Mouse (Mus musculus): Measurements from ENCODE around the gene Naif1.

The Naif1 gene

GRCm38 (mm10) chr2:32449761-32450754, at the start of gene Naif1:
TSS of gene Naif1 (plus strand) at chr2:32450457.
- no peak for DNase-seq

- peak; percentile 97 for DNase-seq
Measured at GRCm38 (mm10) chr2:32404663-32405062, 45.6 kb upstream of the Naif1 start.

- no peak for DNase-seq
Measured at GRCm38 (mm10) chr2:32407144-32407824, 43.0 kb upstream of the Naif1 start.

GRCm38 (mm10) chr2:32408429-32409424, 41.5 kb upstream of the Naif1 start:
- no peak for DNase-seq

- DNase-seq, result no peak
Measured at GRCm38 (mm10) chr2:32411407-32411806, 38.9 kb upstream of the Naif1 start.

- no peak for DNase-seq
Measured at GRCm38 (mm10) chr2:32412742-32413531, 37.3 kb upstream of the Naif1 start.

- DNase-seq, result no peak
Measured at GRCm38 (mm10) chr2:32413936-32414335, 36.3 kb upstream of the Naif1 start.

- no peak for DNase-seq
Measured at GRCm38 (mm10) chr2:32415801-32416200, 34.5 kb upstream of the Naif1 start.

GRCm38 (mm10) chr2:32416556-32416955, 33.7 kb upstream of the Naif1 start:
- no peak for DNase-seq

- DNase-seq, result no peak
Measured at GRCm38 (mm10) chr2:32417486-32417885, 32.8 kb upstream of the Naif1 start.

GRCm38 (mm10) chr2:32418430-32419151, 31.7 kb upstream of the Naif1 start:
- no peak for DNase-seq

GRCm38 (mm10) chr2:32419359-32419758, 30.9 kb upstream of the Naif1 start:
- peak; percentile 65 for DNase-seq

GRCm38 (mm10) chr2:32420066-32420608, 30.1 kb upstream of the Naif1 start:
- no peak for DNase-seq

- no peak for DNase-seq
Measured at GRCm38 (mm10) chr2:32420647-32421046, 29.6 kb upstream of the Naif1 start.

GRCm38 (mm10) chr2:32421851-32422251, 28.4 kb upstream of the Naif1 start:
- DNase-seq, result no peak

- DNase-seq, result peak; percentile 48
Measured at GRCm38 (mm10) chr2:32423481-32424331, 26.6 kb upstream of the Naif1 start.

GRCm38 (mm10) chr2:32424796-32425195, 25.5 kb upstream of the Naif1 start:
- DNase-seq, result no peak

GRCm38 (mm10) chr2:32425568-32425967, 24.7 kb upstream of the Naif1 start:
- DNase-seq, result no peak

- no peak for DNase-seq
Measured at GRCm38 (mm10) chr2:32426141-32426540, 24.1 kb upstream of the Naif1 start.

GRCm38 (mm10) chr2:32427720-32428119, 22.5 kb upstream of the Naif1 start:
- no peak for DNase-seq
